Mouse (Mus musculus) frontal cortex, postnatal 36 days (tissue): ENCODE data around the gene Slc6a2.

ENCODE experiments used
- DNase-seq, 2 experiments: peaks; one replicate each; pipeline ENCODE4 v3.0.0; 2022; ENCODE audit warnings: low spot score in 2 of 2

Slc6a2 gene

GRCm38 (mm10) chr8:92959779-92960178 is at the start of gene Slc6a2:
Slc6a2 (plus strand) TSS chr8:92960079.
- no peak for DNase-seq

GRCm38 (mm10) chr8:92911477-92911876 is 48.4 kb upstream of the Slc6a2 start:
- DNase-seq, result no peak

- DNase-seq, result no peak
Measured at GRCm38 (mm10) chr8:92913396-92913795, 46.5 kb upstream of the Slc6a2 start.

- no peak for DNase-seq
Measured at GRCm38 (mm10) chr8:92916082-92916481, 43.8 kb upstream of the Slc6a2 start.

- DNase-seq, result no peak
Measured at GRCm38 (mm10) chr8:92921768-92922167, 38.1 kb upstream of the Slc6a2 start.

GRCm38 (mm10) chr8:92928986-92929385 is 30.9 kb upstream of the Slc6a2 start:
- DNase-seq, result no peak

- DNase-seq, result no peak
Measured at GRCm38 (mm10) chr8:92938056-92938455, 21.8 kb upstream of the Slc6a2 start.

GRCm38 (mm10) chr8:92949071-92949470 is 10.8 kb upstream of the Slc6a2 start:
- DNase-seq, result no peak

- DNase-seq, result no peak
Measured at GRCm38 (mm10) chr8:92950639-92951371, 9.1 kb upstream of the Slc6a2 start.

- no peak for DNase-seq
Measured at GRCm38 (mm10) chr8:92954044-92954443, 5.8 kb upstream of the Slc6a2 start.

GRCm38 (mm10) chr8:92960451-92960911 is 602 bp downstream of the Slc6a2 start:
- no peak for DNase-seq

GRCm38 (mm10) chr8:92961088-92961487 is 1.2 kb downstream of the Slc6a2 start:
- no peak for DNase-seq

GRCm38 (mm10) chr8:92964556-92964955 is 4.7 kb downstream of the Slc6a2 start:
- DNase-seq, result no peak

- no peak for DNase-seq
Measured at GRCm38 (mm10) chr8:92972949-92973348, 13.1 kb downstream of the Slc6a2 start.

- no peak for DNase-seq
Measured at GRCm38 (mm10) chr8:92976656-92977055, 16.8 kb downstream of the Slc6a2 start.

- DNase-seq, result no peak
Measured at GRCm38 (mm10) chr8:92982491-92982890, 22.6 kb downstream of the Slc6a2 start.

GRCm38 (mm10) chr8:92984376-92984775 is 24.5 kb downstream of the Slc6a2 start:
- no peak for DNase-seq

- peak; percentile 42 to 64 for DNase-seq
Measured at GRCm38 (mm10) chr8:92996840-92997239, 37.0 kb downstream of the Slc6a2 start.

- DNase-seq, result peak; percentile 39 to 70
Measured at GRCm38 (mm10) chr8:92998600-92998999, 38.7 kb downstream of the Slc6a2 start.

- peak in 1 of 2 experiments; percentile 53 for DNase-seq
Measured at GRCm38 (mm10) chr8:93010286-93010685, 50.4 kb downstream of the Slc6a2 start.

GRCm38 (mm10) chr8:93011439-93011838 is 51.6 kb downstream of the Slc6a2 start:
- DNase-seq, result peak; percentile 88 to 89

- DNase-seq, result no peak
Measured at GRCm38 (mm10) chr8:93012226-93012625, 52.3 kb downstream of the Slc6a2 start.

GRCm38 (mm10) chr8:93014300-93014699 is 54.4 kb downstream of the Slc6a2 start:
- DNase-seq, result no peak

GRCm38 (mm10) chr8:93021738-93022137 is 61.9 kb downstream of the Slc6a2 start:
- DNase-seq, result no peak
